Mouse (Mus musculus): Measurements from ENCODE around the gene Stra8. TPM values are rescaled to one million over a fixed set of nuclear protein-coding genes. Genes with fewer than 3 reads are reported as not detected.

Stra8 gene
- total RNA-seq, 1 experiment: 23.8 TPM

GRCm38 (mm10) chr6:34907696-34908260 is 12.2 kb upstream of the Stra8 start:
- in situ Hi-C loops (cut with MboI; ENCODE audit: low sequenced_read_pairs in 2 of 2, unreplicated experiment in 2 of 2): no loop called here
- no peaks in the 10 kb centered on the region for H3K4me1 ChIP-seq (ENCODE audit: control insufficient read depth in 2 of 2, insufficient read depth in 2 of 2, low read length in 2 of 2, poor library complexity in 1 of 2)
- no peak overlapping the region for H3K4me3 ChIP-seq (ENCODE audit: insufficient read depth in 1 of 2, low read depth in 1 of 2, low read length in 2 of 2, poor library complexity in 1 of 2, severe bottlenecking in 1 of 2)
- no peak for DNase-seq (ENCODE audit: low read depth, low spot score)
- H3K9me3 ChIP-seq (ENCODE audit: control insufficient read depth, insufficient read depth, low read depth, low read length): no peaks in the 10 kb centered on the region
- peaks cover 17% of the 10 kb centered on the region for H3K36me3 ChIP-seq (ENCODE audit: control insufficient read depth, insufficient read depth, low read length, poor library complexity, severe bottlenecking)
- TF ChIP-seq ZNF384 (IDR thresholded peaks at IDR 0.05; ENCODE audit: low read depth, low read length): no peak
- H3K27ac ChIP-seq (ENCODE audit: insufficient read depth, low read depth, low read length, poor library complexity, severe bottlenecking): no peak overlapping the region
- no peak overlapping the region for H3K9ac ChIP-seq (ENCODE audit: insufficient read depth, low read depth, low read length, poor library complexity, severe bottlenecking)

- no peak for TF ChIP-seq ZNF384 (IDR thresholded peaks at IDR 0.05; ENCODE audit: low read depth, low read length)
- TF ChIP-seq CHD2 (IDR thresholded peaks at IDR 0.05; ENCODE audit: low read depth, low read length): no peak
- no peak for TF ChIP-seq HCFC1 (IDR thresholded peaks at IDR 0.05; ENCODE audit: borderline replicate concordance, insufficient read depth, low read length)
- no peak for TF ChIP-seq ZC3H11A (IDR thresholded peaks at IDR 0.05; ENCODE audit: borderline replicate concordance, low read depth, low read length)
- no peak for TF ChIP-seq MAFK (IDR thresholded peaks at IDR 0.05; ENCODE audit: insufficient read depth, low read depth, low read length)
- H3K36me3 ChIP-seq (ENCODE audit: control insufficient read depth, insufficient read depth, low read length, poor library complexity, severe bottlenecking): peaks cover 10% of the 10 kb centered on the region
- H3K4me3 ChIP-seq (ENCODE audit: insufficient read depth in 1 of 2, low read depth in 1 of 2, low read length in 2 of 2, poor library complexity in 1 of 2, severe bottlenecking in 1 of 2): peak overlapping the region; percentile 97 to 100
- no peak for DNase-seq (ENCODE audit: low read depth, low spot score)
- no peak overlapping the region for H3K27ac ChIP-seq (ENCODE audit: insufficient read depth, low read depth, low read length, poor library complexity, severe bottlenecking)
- H3K4me1 ChIP-seq (ENCODE audit: control insufficient read depth in 2 of 2, insufficient read depth in 2 of 2, low read length in 2 of 2, poor library complexity in 1 of 2): peaks cover 1 to 3% of the 10 kb centered on the region in 2 experiments; a peak in 2 of 4 replicates
- peak overlapping the region; percentile 85 for H3K9ac ChIP-seq (ENCODE audit: insufficient read depth, low read depth, low read length, poor library complexity, severe bottlenecking)
- in situ Hi-C loops (cut with MboI; ENCODE audit: low sequenced_read_pairs in 2 of 2, unreplicated experiment in 2 of 2): no loop called here
- H3K9me3 ChIP-seq (ENCODE audit: control insufficient read depth, insufficient read depth, low read depth, low read length): no peaks in the 10 kb centered on the region
These were observed 10.2 kb upstream of the Stra8 start for GRCm38 (mm10) chr6:34909631-34910345.

- DNase-seq (ENCODE audit: low read depth, low spot score): peak; percentile 75
- H3K4me1 ChIP-seq (ENCODE audit: control insufficient read depth in 2 of 2, insufficient read depth in 2 of 2, low read length in 2 of 2, poor library complexity in 1 of 2): peaks cover 1 to 3% of the 10 kb centered on the region in 2 experiments; a peak in 2 of 4 replicates
- H3K27ac ChIP-seq (ENCODE audit: insufficient read depth, low read depth, low read length, poor library complexity, severe bottlenecking): no peak within 1 kb of the TSS; the same call in 1 of the 2 replicates
- peak within 1 kb of the TSS; percentile 85 for H3K9ac ChIP-seq (ENCODE audit: insufficient read depth, low read depth, low read length, poor library complexity, severe bottlenecking)
- no peaks in the 10 kb centered on the region for H3K9me3 ChIP-seq (ENCODE audit: control insufficient read depth, insufficient read depth, low read depth, low read length)
- in situ Hi-C loops (cut with MboI; ENCODE audit: low sequenced_read_pairs in 2 of 2, unreplicated experiment in 2 of 2): no loop called here
- H3K4me3 ChIP-seq (ENCODE audit: insufficient read depth in 1 of 2, low read depth in 1 of 2, low read length in 2 of 2, poor library complexity in 1 of 2, severe bottlenecking in 1 of 2): peak within 1 kb of the TSS; percentile 97 to 100
- H3K36me3 ChIP-seq (ENCODE audit: control insufficient read depth, insufficient read depth, low read length, poor library complexity, severe bottlenecking): peaks cover 5% of the 10 kb centered on the region; the same call in 1 of the 2 replicates
- TF ChIP-seq MAFK (IDR thresholded peaks at IDR 0.05; ENCODE audit: insufficient read depth, low read depth, low read length): peak; percentile 57
- TF ChIP-seq CHD2 (IDR thresholded peaks at IDR 0.05; ENCODE audit: low read depth, low read length): no peak
These were observed 9.4 kb upstream of the Stra8 start, which contains the start of gene Wdr91 for GRCm38 (mm10) chr6:34910371-34911219. Wdr91 (minus strand) TSS chr6:34910876.

GRCm38 (mm10) chr6:34913341-34914040 is 6.5 kb upstream of the Stra8 start:
- no peak for DNase-seq (ENCODE audit: low read depth, low spot score)
- H3K9me3 ChIP-seq (ENCODE audit: control insufficient read depth, insufficient read depth, low read depth, low read length): no peaks in the 10 kb centered on the region
- H3K4me3 ChIP-seq (ENCODE audit: insufficient read depth in 1 of 2, low read depth in 1 of 2, low read length in 2 of 2, poor library complexity in 1 of 2, severe bottlenecking in 1 of 2): no peak overlapping the region
- no peak for TF ChIP-seq ZNF384 (IDR thresholded peaks at IDR 0.05; ENCODE audit: low read depth, low read length)
- no peak for TF ChIP-seq MAFK (IDR thresholded peaks at IDR 0.05; ENCODE audit: insufficient read depth, low read depth, low read length)
- TF ChIP-seq HCFC1 (IDR thresholded peaks at IDR 0.05; ENCODE audit: borderline replicate concordance, insufficient read depth, low read length): no peak
- TF ChIP-seq CHD2 (IDR thresholded peaks at IDR 0.05; ENCODE audit: low read depth, low read length): no peak
- no peak for TF ChIP-seq ZC3H11A (IDR thresholded peaks at IDR 0.05; ENCODE audit: borderline replicate concordance, low read depth, low read length)
- in situ Hi-C loops (cut with MboI; ENCODE audit: low sequenced_read_pairs in 2 of 2, unreplicated experiment in 2 of 2): no loop called here
- peaks cover 1 to 3% of the 10 kb centered on the region in 2 experiments; a peak in 2 of 4 replicates for H3K4me1 ChIP-seq (ENCODE audit: control insufficient read depth in 2 of 2, insufficient read depth in 2 of 2, low read length in 2 of 2, poor library complexity in 1 of 2)
- no peaks in the 10 kb centered on the region for H3K36me3 ChIP-seq (ENCODE audit: control insufficient read depth, insufficient read depth, low read length, poor library complexity, severe bottlenecking)
- no peak overlapping the region for H3K27ac ChIP-seq (ENCODE audit: insufficient read depth, low read depth, low read length, poor library complexity, severe bottlenecking)
- H3K9ac ChIP-seq (ENCODE audit: insufficient read depth, low read depth, low read length, poor library complexity, severe bottlenecking): no peak overlapping the region

All from ES-E14 (cell line).